Mouse (Mus musculus): ENCODE measurements at regions not wholly inside any gene's neighbourhood (a gene's known extent, or its start where the extent isn't known, plus 50 kb on each side); places are given as distances from the start of the nearest gene placed in this dataset.

GRCm38 (mm10) chr1:45672443-45673156, 122.4 kb upstream of the Wdr75 start:
- TF ChIP-seq CHD2 (IDR thresholded peaks at IDR 0.05; ENCODE audit: low read depth, low read length) (no peak), HCFC1 (IDR thresholded peaks at IDR 0.05; ENCODE audit: borderline replicate concordance, insufficient read depth, low read length) (no peak), MAFK (IDR thresholded peaks at IDR 0.05; ENCODE audit: insufficient read depth, low read depth, low read length) (peak; percentile 90)

Measured in ES-E14 (cell line).